Mouse (Mus musculus) frontal cortex, postnatal 36 days (tissue): Measurements from ENCODE around the gene Sppl2a.
A peak's percentile ranks its signal among the peaks of the same experiment; 100 is the strongest.
"Not testable (repeated sequence)": the region's sequence is repeated elsewhere in the genome, so short reads cannot be mapped to it uniquely, and the experiment has no call there.

ENCODE experiments used
- DNase-seq, 2 experiments: peaks; one replicate each; pipeline ENCODE4 v3.0.0; 2022; ENCODE audit warnings: low spot score in 2 of 2

Gene Sppl2a

DNA sequence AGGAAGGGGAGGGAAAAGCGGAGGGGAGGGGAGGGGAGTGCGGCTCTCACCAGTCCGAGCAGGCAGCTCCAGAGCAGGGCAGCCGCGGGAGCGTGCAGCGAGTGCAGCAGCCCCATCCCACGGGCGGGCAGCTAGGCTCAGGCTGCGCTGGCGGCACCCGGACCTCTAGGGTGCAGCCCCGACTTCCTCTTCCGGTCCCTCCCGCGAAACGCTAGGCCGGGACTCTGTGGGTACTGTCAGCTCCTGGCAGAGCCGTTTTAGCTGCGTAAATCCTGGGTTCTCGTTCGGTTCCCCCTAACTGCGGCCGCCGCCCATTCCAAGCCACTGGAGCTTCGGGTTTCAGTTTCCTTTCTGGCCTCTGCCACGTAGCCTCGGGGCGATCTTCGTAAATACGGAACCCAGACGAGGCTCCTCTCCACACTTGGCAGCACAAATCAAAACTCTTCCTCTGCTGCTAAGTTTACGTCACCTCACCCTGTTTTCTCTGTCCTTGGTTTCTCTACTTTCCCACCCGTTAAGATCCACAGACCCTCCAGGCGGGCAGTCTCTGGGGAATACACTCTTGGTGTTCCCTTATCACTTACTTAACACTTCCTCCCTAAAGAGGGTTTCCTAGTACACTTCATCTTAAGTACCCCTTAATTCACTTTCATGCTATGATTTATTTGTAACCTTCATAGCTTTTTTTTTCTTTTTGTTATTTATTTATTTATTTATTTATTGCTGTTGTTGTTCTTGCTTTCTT, at the start of gene Sppl2a:
Gene Sppl2a, minus strand, starts transcription at position 339 of the 745 bp plus-strand sequence.
- DNase-seq: peak; percentile 84 to 89

DNA sequence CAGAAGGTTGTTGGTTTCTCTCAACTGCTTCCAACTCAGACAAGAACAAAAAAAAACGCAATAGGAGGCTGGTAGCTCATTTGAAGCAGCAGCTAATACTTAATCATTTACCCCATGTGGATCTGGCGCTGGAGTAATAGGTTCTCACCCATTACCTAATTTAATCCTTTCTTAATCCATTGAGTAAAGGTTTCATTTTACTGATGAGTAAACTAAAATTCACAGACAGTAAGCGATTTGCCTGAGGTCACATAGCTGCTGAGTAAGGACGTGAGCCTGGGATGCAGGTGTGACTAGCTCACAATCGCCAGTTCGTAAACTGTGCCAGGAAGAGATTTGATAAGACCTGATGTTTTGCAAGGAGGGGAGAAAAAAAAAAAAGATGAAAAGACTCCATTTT, 44.4 kb upstream of the Sppl2a start:
- DNase-seq: no peak

DNA sequence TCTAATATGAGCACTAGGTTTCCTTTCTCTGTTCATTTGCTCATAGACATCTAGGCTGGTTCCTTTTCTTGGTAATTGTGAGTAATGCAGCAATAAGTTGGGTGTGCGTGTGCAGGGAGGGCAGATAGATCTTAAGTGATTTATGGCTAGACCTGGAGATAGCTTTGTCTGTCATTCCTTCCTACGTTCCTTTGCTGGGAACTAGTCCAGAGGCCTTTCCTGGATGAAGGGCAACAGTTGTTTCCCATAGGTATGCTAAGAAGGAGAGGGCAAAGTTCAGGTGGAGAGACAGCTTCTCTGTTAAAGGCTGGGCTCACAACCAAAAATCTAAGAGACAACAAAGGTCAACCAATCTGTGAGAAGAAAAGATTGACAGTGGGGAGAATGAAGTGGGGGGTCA, 28.7 kb upstream of the Sppl2a start:
- DNase-seq: no peak

DNA sequence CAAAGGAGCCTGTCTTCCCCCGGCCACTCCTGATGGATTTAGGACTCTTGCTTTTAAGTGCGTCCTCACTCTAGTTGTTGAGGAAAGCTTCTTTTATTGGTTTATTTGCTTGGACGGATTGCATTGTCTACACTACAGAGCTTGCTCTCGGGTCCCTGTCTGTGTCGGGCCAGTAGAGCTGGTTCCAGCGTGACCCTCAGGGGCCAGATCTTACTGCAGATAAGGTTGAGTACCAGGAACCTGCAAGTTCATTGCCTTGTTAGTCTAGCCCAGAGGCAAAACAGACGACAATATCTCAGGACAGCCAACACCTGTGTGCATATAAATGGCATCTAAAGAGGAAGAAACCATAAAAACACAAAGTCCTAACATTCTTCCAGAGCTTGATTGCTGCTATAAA, 22.6 kb upstream of the Sppl2a start:
- no peak for DNase-seq

DNA sequence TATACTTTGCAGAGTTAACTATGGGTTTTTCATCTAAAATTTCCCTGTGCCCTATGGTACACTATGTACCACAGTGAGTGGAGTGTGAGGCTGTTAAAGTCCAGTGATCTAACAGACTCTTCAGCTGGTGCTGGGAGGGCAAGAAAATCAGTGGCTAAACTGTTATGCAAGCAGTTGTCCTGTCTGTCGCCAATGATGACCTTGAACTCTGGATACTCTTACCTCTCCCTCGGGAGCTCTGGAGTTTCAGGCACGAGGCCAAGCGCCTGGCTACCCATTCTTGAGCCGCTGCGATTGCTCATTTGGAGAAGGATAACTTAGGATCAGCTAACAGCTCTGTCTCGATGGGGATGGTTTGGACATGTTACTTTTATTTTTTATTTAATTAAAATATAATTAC, 18.1 kb upstream of the Sppl2a start:
- DNase-seq: no peak

DNA sequence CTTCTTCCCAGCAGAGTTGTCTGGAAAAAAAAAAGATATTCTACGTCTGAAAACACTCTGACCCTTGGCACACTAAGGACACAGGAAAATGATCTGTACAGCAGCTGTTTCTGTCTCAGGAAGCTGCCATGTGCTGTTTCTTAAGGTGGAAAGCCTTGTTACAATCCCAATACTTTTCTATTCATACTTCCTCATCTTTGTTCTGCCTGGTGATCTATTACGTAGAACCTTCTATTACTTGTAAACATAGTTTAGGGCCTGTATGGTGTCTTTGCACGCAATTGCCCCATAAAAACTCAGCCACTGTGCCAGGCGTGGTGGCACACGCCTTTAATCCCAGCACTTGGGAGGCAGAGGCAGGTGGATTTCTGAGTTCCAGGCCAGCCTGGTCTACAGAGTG, 17.4 kb upstream of the Sppl2a start:
- no peak for DNase-seq

DNA sequence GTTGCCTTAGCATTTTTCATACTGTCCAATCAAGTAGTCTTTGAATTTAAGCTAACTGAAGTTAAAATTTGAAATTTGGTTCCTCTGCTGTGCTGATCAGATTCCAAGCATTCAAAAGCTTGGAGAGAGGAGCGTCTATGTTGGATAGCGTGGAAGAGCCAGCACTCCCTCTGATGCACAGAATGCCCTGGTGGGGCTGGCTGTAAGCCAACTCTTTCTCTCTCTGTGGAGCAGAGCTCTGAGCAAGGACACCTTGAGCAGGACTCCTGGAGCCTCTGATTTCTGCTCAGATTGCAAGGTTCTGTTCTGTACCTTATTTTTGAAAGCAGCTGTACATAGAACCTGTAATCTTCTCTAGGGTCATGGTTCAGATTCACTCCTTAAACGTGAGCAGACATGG, 16.8 kb upstream of the Sppl2a start:
- DNase-seq: no peak

DNA sequence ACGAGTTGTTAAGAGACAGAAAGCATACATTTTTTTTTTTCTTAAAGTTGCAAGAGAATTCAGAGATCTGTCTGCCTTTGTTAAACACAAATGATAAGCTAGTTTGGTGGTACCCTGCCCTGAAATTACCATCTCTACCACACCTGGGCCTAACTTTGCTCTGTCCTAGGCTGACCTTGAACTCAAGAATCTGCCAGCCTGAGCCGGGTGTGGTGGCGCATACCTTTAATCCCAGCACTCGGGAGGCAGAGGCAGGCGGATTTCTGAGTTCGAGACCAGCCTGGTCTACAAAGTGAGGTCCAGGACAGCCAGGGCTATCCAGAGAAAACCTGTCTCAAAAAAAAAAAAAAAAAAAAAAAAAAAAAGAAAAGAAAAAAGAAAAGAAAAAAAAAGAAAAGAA, 16.3 kb upstream of the Sppl2a start:
- not testable (repeated sequence) for DNase-seq

DNA sequence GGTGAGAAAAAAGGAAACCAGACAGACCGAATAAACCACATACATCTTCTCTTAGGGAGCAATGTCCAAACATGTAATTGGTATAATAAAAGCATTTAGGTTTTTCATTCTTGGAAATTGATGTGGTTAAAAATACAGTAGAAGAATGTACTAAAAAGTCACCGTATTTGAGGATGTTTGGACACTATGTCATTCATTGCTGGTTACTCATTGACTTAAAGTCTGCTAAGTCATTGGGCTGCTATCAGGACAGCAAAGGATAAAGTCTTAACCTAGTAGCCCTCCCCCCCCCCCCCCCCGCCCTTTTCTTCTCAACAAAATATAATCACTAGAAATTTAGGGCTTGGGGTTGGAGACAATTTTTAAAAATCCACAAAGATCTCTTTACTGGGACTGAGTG, 15.2 kb upstream of the Sppl2a start:
- DNase-seq: no peak

DNA sequence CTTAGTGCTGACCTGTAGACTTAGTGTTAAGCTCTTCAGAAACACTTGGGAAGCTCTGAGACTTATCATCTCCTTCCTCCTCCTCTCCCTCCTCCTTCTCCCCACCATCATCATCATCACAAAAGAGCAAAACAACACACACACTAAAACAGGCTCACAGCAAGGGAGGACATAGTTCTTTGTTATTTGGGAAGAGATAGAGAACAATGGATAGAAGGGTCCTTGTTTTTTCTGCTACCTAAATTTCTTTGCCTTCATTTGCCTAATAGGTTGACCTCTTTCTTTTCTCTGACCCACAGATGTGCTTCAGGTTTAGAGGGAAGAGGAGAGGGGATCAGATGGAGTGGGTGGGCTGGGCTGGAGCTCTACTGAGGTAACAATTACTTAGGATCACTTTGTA, 14.6 kb upstream of the Sppl2a start:
- no peak for DNase-seq

DNA sequence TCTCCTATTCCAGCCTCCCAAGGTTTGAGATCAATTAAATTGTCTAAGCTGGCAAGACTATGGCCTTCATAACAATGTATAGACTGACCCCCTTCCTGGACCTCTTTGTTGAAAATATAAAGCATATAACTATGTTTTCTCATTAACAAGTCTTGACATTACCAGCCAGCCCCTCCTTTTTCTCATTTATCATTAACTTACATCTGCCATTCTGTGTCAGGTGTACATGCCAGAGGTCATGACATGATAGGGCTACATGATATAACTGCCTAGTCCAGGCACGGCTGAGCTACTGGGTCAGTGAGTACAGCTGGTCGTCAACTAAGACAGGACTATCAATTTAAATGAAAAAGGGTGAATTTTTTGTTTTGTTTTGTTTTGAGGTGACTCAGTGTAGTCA, 10.2 kb upstream of the Sppl2a start:
- no peak for DNase-seq

DNA sequence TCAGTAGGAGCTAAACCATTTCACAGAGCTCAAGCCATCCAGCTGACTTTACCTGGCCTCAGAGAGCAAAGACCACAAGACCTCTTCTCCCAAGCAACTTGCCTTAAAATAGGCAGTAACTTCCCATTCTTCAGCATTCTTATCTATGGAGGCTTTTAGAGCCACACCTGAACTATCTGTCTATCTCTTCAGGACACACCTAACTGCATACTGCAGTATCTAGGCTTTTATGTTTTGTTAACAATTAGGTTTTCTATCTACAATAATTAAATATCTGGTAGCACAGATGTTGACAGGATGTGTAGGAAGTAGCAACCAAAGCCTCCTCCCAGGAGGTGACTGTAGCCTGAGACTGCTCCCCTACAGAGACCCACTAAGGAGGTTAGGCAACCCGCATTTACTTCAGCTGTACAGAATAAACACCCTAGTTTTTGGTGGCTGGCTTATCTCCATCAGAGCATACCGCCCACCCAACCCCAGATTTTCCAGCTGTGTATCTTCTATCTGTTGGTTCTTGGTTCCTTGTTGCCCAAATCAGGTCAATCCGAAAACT, 7.4 kb upstream of the Sppl2a start:
- DNase-seq: no peak

DNA sequence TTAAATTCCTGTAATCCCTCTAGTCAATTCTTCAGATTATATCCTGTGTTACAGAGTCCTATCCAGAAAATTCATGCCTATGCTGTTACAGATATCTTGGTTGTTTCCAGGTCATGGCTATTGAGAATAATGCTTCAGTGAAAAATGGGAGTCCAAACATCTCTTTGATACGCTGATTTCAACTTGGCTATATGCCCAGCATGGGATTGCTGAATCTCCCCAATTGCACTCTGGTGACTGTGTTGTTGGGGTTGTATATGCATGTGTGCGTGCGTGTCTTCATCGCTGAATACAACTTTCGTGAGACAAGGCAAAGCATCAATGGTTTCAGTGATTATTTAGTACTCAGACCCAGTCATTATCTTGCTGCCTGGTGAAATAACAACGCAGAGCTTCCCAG, 5.0 kb upstream of the Sppl2a start:
- no peak for DNase-seq

DNA sequence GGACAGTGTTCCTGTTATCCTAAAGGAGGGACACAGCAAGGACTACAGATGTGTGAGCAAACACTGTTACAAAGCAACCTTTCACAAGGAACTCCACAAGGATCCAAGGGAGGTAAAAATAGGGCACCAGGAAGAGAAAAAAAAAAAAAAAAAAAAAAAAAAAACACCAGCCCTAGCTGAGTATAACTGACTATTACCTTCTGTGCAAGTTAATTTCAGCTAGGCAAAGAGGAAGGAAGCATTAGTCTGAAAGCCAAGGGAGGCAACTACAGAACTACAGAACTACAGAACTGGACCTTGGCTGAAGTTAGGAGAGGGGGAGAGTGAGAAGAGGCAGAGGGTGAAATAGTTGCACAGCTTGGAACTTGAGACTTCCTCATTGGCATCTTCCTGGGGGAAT, 886 bp upstream of the Sppl2a start:
- DNase-seq: no peak

DNA sequence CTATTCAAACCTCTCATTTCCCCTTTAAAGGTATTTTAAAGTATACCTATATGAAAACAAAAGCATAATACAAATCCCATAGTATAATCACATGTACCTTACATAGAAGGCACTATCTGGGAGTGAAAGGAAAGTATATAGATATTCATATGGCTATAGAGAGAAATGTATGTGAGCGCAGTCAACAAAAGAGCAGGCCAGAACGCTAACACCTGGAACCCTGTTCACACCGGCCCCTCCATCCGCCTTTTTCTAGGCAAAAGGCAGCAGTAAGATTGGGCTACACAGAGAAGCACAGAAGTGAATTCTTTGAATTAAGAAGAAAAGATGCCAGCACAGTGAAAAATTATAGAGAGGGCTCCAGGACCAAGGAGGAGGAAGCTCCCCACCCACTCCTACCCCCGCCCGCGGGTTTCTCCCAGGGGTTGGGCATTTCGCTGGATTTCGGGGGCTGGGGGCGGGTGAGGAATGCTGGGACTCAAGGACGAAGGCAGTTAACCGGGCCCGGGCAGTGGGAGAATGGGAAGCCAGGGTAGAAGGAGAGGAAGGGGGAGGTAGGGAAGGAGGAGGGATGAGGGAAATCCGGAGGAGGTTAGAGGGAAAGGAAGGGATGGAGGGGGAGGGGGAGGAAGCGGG, 656 bp downstream of the Sppl2a start:
- peak; percentile 52 to 68 for DNase-seq

DNA sequence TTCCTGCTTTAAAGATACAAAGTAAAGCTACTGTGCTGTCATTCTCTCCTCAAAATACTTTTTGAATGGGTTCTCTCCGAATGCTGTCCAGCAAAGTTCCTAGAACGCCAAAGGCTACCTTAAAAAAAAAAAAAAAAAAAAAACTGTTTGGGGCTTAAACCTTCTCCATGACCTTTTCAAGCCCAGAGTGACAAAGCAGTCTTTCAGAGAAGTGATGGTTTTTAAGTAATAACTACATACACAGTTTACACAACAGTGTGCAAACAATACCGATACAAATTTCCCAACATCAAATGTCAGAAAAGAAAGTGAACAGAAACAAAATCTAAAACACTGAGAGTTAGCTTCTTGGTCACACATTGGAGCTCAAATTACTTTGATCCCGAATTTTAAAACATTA, 1.3 kb downstream of the Sppl2a start:
- DNase-seq: no peak

DNA sequence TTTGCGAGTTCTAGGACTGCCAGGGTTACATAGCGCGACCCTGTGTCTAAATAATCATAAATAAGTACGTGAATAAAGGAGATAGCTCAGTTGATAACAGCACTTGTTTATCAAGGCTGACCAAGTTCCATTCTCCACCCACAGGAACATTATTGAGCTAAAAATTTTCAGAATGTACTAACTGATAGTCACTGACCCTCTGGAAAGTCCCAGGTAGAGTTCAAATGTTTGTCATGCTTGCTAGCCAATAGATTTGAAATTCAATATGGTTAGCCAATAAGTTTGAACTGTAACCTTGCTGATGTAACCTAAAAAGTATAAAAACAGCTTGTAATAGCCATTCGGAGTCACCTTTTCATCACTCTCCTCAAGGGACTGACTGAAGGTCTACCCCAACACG, 4.4 kb downstream of the Sppl2a start:
- no peak for DNase-seq

DNA sequence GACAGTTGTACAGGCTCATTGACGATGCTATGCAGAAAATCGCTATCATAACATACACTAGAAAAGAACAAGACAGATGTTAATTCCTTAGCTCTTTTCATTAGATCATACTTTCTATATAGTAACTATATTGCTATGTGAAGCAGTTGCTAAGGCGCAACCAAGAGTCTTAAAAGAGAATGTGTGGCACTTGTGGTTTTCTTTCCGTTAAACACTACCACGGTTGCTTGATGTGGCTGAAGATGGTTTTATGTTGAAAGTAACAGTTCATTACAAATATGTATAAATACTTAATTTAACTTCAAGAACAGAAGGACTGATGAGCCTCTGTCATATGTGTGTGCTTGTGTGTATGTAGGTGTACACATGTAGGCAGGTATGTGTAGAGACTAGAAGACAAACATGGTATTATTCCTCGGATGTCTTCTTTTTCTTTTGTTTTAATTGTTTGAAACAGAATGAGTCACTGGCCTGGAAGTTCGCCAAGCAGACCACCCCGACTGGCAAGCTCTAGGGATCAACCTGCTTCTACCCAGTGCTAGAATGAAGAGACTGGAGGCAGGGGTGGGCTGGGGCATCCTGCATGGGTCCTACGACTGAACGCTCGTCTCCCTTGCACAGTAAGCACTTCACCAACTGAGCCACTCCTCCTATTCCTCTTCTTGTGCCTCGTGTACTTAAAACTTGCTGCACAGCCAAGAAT, 12.5 kb downstream of the Sppl2a start:
- DNase-seq: no peak

DNA sequence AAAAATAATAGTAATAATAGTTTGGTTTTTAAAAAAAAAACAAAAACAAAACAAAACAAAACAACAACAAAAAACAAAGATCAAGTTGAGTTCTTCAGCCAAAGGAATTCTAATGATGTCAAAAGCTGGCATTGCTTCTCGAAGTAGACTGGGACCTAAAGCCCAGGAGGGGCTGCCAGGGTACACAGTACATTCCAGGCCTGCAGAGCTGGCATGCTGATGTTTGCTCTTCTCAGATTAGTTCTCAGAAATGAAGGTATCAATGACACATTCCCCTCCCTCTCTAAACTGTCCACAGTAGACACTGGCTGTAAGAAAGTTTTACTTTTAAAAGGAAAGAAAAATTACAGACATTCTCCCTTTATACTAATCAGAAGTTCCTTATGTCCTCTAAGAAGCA, 16.8 kb downstream of the Sppl2a start:
- DNase-seq: no peak

DNA sequence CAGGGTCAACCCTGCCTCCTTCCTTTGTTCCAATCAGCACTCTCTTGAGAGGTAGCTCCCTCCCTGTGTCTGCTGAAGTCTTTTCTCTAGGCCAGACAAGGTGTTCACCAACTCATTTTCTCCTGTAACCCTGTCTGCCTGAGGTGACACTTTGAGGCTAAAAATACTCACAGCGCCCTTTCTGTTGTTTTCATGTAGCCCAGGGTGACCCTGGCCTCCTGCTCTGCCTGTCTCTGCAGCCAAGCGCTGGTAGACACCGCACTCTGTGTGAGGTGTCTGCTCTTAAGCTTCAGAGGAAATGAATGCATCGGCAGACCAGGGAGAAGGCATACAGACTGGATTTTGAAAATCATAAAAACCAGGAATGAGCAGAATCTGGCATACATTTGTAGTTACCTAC, 18.9 kb downstream of the Sppl2a start:
- no peak for DNase-seq

DNA sequence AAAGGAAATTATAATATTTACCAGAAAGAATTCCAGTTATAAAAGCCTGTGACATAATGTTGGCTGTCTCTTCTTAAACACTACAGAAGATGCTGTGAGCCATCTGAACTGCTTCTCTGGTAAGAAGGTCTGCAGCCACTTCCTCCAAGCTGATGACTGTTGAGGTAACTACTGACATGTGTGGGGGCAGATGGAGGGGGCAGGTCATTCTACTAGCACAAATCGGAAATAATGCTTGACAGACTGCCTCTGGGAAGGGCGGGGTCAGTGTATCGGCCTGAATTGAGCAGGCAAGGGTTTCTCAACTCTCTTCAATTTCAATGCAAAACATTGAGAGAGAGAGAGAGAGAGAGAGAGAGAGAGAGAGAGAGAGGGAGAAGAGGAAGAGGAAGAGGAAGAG, 28.9 kb downstream of the Sppl2a start:
- no peak for DNase-seq

DNA sequence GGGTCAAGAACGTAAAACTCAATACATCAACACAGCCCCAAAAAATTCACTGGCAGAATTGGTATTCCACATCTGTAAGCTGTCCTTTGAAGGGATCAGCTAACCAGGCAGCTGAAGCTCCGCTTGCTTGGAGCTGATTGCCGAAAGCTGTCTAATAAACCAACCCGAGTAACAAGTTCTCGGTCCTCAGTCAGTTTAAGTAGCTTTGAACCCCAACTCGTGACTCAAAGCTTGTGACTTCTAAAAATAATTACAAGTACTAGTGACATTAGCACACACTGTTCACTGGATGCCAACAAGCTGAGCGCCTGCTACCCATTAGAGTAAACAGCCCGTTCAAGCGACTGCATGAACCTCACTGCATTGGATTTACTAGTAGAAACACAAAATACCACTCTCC, 35.5 kb downstream of the Sppl2a start:
- DNase-seq: no peak

DNA sequence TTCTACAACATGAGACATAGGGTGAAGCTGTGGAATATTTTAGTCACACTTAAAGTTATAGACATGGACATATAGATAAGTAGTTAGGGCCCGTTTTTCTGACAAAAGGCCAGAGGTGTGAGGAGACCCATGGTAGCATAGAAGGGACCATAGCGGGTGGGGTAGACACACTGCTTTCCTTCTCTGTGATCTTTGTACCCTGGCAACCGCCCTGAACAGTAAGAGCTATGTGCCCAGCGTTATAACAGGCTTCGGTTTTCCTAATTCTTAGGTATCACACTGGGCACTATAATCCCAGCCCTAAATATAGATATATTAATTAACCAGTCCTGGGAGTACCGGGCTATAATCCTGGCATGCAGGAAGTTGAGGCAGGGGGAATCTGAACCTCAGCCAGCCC, 36.1 kb downstream of the Sppl2a start:
- DNase-seq: no peak
